Mouse (Mus musculus) hindbrain, embryonic 10.5 days (tissue): ENCODE data around the gene Gcsam. TPM values are rescaled to one million over a fixed set of nuclear protein-coding genes. Genes with fewer than 3 reads are reported as not detected.
A peak's percentile ranks its signal among the peaks of the same experiment; 100 is the strongest.

Experiments
- DNase-seq: peaks from one replicate; pipeline ENCODE4 v3.0.0-alpha.2; 2017; ENCODE audit warnings: low spot score
- H3K27ac ChIP-seq: fragments of 300-500 bp; sonication (generic); 2 replicates; pipeline ENCODE4 v1.5.1; 2016; ENCODE audit warnings: mild to moderate bottlenecking, moderate library complexity
- H3K27me3 ChIP-seq: fragments of 300-500 bp; sonication (generic); 2 replicates; pipeline ENCODE4 v1.6.1; 2016; ENCODE audit warnings: mild to moderate bottlenecking; ENCODE audit not compliant: poor library complexity, insufficient read depth, severe bottlenecking
- H3K36me3 ChIP-seq: fragments of 300-500 bp; sonication (generic); 2 replicates; pipeline ENCODE4 v1.6.1; 2016; ENCODE audit warnings: mild to moderate bottlenecking, moderate library complexity
- H3K4me1 ChIP-seq: fragments of 300-500 bp; sonication (generic); replicated peaks from 2 replicates; pipeline ENCODE4 v1.6.1; 2016; ENCODE audit warnings: mild to moderate bottlenecking
- H3K4me3 ChIP-seq: fragments of 300-500 bp; sonication (generic); 2 replicates; pipeline ENCODE4 v1.5.1; 2016; ENCODE audit warnings: mild to moderate bottlenecking, moderate library complexity
- H3K9me3 ChIP-seq: fragments of 300-500 bp; sonication (generic); 2 replicates; pipeline ENCODE4 v1.6.1; 2016; ENCODE audit warnings: mild to moderate bottlenecking, moderate library complexity
- WGBS: fragments of 180-500 bp; shearing (Covaris S2); methylation state at CpG from one replicate; pipeline ENCODE4 v1.1.7; 2016; 5-methylcytosine and 5-hydroxymethylcytosine counted together
- polyA plus RNA-seq: library from polyadenylated mRNA; unstranded; fragments of >200 nt; fragmentation: Nextera tagmentation; extraction: Ambion mirVana; gene quantifications from 2 replicates; pipeline ENCODE4 v1.2.1, GENCODE M21; 2016

The Gcsam gene
- polyA plus RNA-seq, 1 experiment from 2014 or later, result 0.08 TPM

- no peak for DNase-seq
- H3K4me3 ChIP-seq, result no peak overlapping the region
- H3K4me1 ChIP-seq, result no peaks in the 10 kb centered on the region
- no peaks in the 10 kb centered on the region for H3K36me3 ChIP-seq
- H3K27ac ChIP-seq, result no peak overlapping the region
- no peaks in the 10 kb centered on the region for H3K9me3 ChIP-seq
- no peaks in the 10 kb centered on the region for H3K27me3 ChIP-seq
- WGBS, result 95% methylated on average over 2 of the region's 2 CpGs
Measured at GRCm38 (mm10) chr16:45625342-45625741, 15.2 kb downstream of the Gcsam start.

GRCm38 (mm10) chr16:45629497-45630105, 19.4 kb downstream of the Gcsam start:
- DNase-seq, result no peak
- 81% methylated on average over 8 of the region's 8 CpGs for WGBS
- H3K4me3 ChIP-seq, result no peak overlapping the region
- no peaks in the 10 kb centered on the region for H3K4me1 ChIP-seq
- no peak overlapping the region for H3K27ac ChIP-seq
- H3K36me3 ChIP-seq, result no peaks in the 10 kb centered on the region
- H3K27me3 ChIP-seq, result no peaks in the 10 kb centered on the region
- H3K9me3 ChIP-seq, result no peaks in the 10 kb centered on the region

- WGBS, result 59% methylated on average over 5 of the region's 5 CpGs
- Histone ChIP-seq H3K4me3 (no peak overlapping the region), H3K27me3 (no peaks in the 10 kb centered on the region), H3K27ac (no peak overlapping the region), H3K4me1 (no peaks in the 10 kb centered on the region), H3K9me3 (no peaks in the 10 kb centered on the region), H3K36me3 (no peaks in the 10 kb centered on the region)
- DNase-seq, result peak; percentile 55
Measured at GRCm38 (mm10) chr16:45630347-45630960, 20.3 kb downstream of the Gcsam start.

- Histone ChIP-seq H3K4me3 (no peak overlapping the region), H3K4me1 (no peaks in the 10 kb centered on the region), H3K36me3 (no peaks in the 10 kb centered on the region), H3K9me3 (no peaks in the 10 kb centered on the region), H3K27me3 (no peaks in the 10 kb centered on the region), H3K27ac (no peak overlapping the region)
- DNase-seq, result no peak
- WGBS, result 92% methylated on average over 4 of the region's 4 CpGs
Measured at GRCm38 (mm10) chr16:45632420-45632819, 22.2 kb downstream of the Gcsam start.

GRCm38 (mm10) chr16:45635826-45636225, 25.6 kb downstream of the Gcsam start:
- no peak overlapping the region for H3K4me3 ChIP-seq
- H3K9me3 ChIP-seq, result no peaks in the 10 kb centered on the region
- 84% methylated on average over 2 of the region's 2 CpGs for WGBS
- no peaks in the 10 kb centered on the region for H3K36me3 ChIP-seq
- no peak overlapping the region for H3K27ac ChIP-seq
- no peaks in the 10 kb centered on the region for H3K4me1 ChIP-seq
- DNase-seq, result no peak
- no peaks in the 10 kb centered on the region for H3K27me3 ChIP-seq

- H3K4me3 ChIP-seq, result no peak overlapping the region
- H3K27me3 ChIP-seq, result no peaks in the 10 kb centered on the region
- DNase-seq, result no peak
- H3K4me1 ChIP-seq, result no peaks in the 10 kb centered on the region
- 90% methylated on average over 10 of the region's 10 CpGs for WGBS
- H3K36me3 ChIP-seq, result no peaks in the 10 kb centered on the region
- no peaks in the 10 kb centered on the region for H3K9me3 ChIP-seq
- no peak overlapping the region for H3K27ac ChIP-seq
Measured at GRCm38 (mm10) chr16:45640070-45640762, 30.0 kb downstream of the Gcsam start.

- Histone ChIP-seq H3K36me3 (no peaks in the 10 kb centered on the region), H3K4me3 (no peak overlapping the region), H3K4me1 (no peaks in the 10 kb centered on the region), H3K27ac (no peak overlapping the region), H3K27me3 (no peaks in the 10 kb centered on the region), H3K9me3 (no peaks in the 10 kb centered on the region)
- no peak for DNase-seq
- WGBS, result 69% methylated on average over 3 of the region's 3 CpGs
Measured at GRCm38 (mm10) chr16:45641301-45641700, 31.1 kb downstream of the Gcsam start.

GRCm38 (mm10) chr16:45643944-45644343, 33.8 kb downstream of the Gcsam start:
- H3K4me3 ChIP-seq, result no peak overlapping the region
- no peaks in the 10 kb centered on the region for H3K27me3 ChIP-seq
- no peak overlapping the region for H3K27ac ChIP-seq
- no peaks in the 10 kb centered on the region for H3K9me3 ChIP-seq
- DNase-seq, result no peak
- H3K36me3 ChIP-seq, result no peaks in the 10 kb centered on the region
- H3K4me1 ChIP-seq, result no peaks in the 10 kb centered on the region
- WGBS, result 88% methylated on average over 3 of the region's 3 CpGs

- Histone ChIP-seq H3K27me3 (no peaks in the 10 kb centered on the region), H3K36me3 (no peaks in the 10 kb centered on the region), H3K4me3 (no peak overlapping the region), H3K9me3 (no peaks in the 10 kb centered on the region), H3K27ac (no peak overlapping the region), H3K4me1 (no peaks in the 10 kb centered on the region)
- WGBS, result 72% methylated on average over 6 of the region's 6 CpGs
- no peak for DNase-seq
Measured at GRCm38 (mm10) chr16:45644380-45644779, 34.2 kb downstream of the Gcsam start.

GRCm38 (mm10) chr16:45651497-45651896, 41.3 kb downstream of the Gcsam start:
- no peak for DNase-seq
- H3K4me3 ChIP-seq, result no peak overlapping the region
- no peak overlapping the region for H3K27ac ChIP-seq
- H3K9me3 ChIP-seq, result no peaks in the 10 kb centered on the region
- H3K4me1 ChIP-seq, result peaks cover 10% of the 10 kb centered on the region
- peaks cover 26% of the 10 kb centered on the region for H3K27me3 ChIP-seq
- H3K36me3 ChIP-seq, result no peaks in the 10 kb centered on the region
- 73% methylated on average over 2 of the region's 2 CpGs for WGBS

GRCm38 (mm10) chr16:45653009-45653933, 43.1 kb downstream of the Gcsam start:
- Histone ChIP-seq H3K27ac (no peak overlapping the region), H3K27me3 (peaks cover 26% of the 10 kb centered on the region), H3K4me1 (peaks cover 10% of the 10 kb centered on the region), H3K9me3 (no peaks in the 10 kb centered on the region), H3K4me3 (peak overlapping the region; percentile 47), H3K36me3 (no peaks in the 10 kb centered on the region)
- no peak for DNase-seq
- 11% methylated on average over 17 of the region's 17 CpGs for WGBS

GRCm38 (mm10) chr16:45653934-45654332, 43.8 kb downstream of the Gcsam start, which contains the start of gene BC016579:
TSS of gene BC016579 (minus strand) at chr16:45654068.
- no peaks in the 10 kb centered on the region for H3K9me3 ChIP-seq
- H3K27me3 ChIP-seq, result peaks cover 26% of the 10 kb centered on the region
- H3K4me1 ChIP-seq, result peaks cover 10% of the 10 kb centered on the region
- DNase-seq, result peak; percentile 8
- no peak within 1 kb of the TSS for H3K27ac ChIP-seq
- WGBS, result 6% methylated on average over 20 of the region's 20 CpGs
- H3K36me3 ChIP-seq, result no peaks in the 10 kb centered on the region
- peak within 1 kb of the TSS; percentile 47 for H3K4me3 ChIP-seq
